Mouse (Mus musculus): ENCODE results near the gene Tas2r135. TPM values are rescaled to one million over a fixed set of nuclear protein-coding genes. Genes with fewer than 3 reads are reported as not detected.

The Tas2r135 gene
- total and polyA plus RNA-seq, 3 experiments = 0.27 TPM; not detected in 2

DNA sequence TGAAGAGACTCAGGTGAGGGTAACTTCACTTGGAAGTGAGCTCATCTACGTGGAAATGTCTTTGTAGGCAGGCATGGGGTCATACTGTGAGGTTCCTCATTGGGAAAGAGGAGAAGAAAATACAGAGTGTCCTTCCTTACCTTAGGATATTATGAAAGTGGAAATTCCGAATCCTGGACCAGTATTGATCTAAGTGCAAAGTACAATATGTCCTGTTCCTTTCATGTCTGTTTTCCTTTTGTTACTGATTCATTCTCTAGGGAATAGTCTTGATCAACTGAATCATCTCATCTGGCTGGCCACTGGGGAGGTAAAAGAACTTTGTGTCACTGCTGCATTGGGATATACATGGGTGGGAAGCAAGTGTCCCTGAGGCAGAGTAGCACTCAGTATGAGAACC, 30.3 kb downstream of the Tas2r135 start:
- TF ChIP-seq CTCF (IDR thresholded peaks at IDR 0.05) (no peak), POLR2A (IDR thresholded peaks at IDR 0.05; ENCODE audit: insufficient read depth, low read depth, low read length) (no peak), EP300 (IDR thresholded peaks at IDR 0.05; ENCODE audit: insufficient read depth, low read depth, low read length) (no peak)
- H3K4me3 ChIP-seq = no peak overlapping the region
- intact Hi-C loops (cut with DNase I) = no loop called here
- H3K27ac ChIP-seq = no peak overlapping the region
- no peaks in the 10 kb centered on the region for H3K27me3 ChIP-seq (ENCODE audit: control insufficient read depth, insufficient read depth, low read length)
- no peaks in the 10 kb centered on the region for H3K79me2 ChIP-seq (replicated peaks; ENCODE audit: control insufficient read depth, insufficient read depth, low read length)
- no peak for DNase-seq
- H3K36me3 ChIP-seq (ENCODE audit: control insufficient read depth, insufficient read depth, low read length) = no peaks in the 10 kb centered on the region
- peaks cover 1% of the 10 kb centered on the region; the same call in 1 of the 2 replicates for H3K4me1 ChIP-seq (ENCODE audit: control insufficient read depth, insufficient read depth, low read length)
- no peak overlapping the region for H3K9ac ChIP-seq (ENCODE audit: low read depth, low read length)
- 85% methylated on average over 2 of the region's 2 CpGs for WGBS

DNA sequence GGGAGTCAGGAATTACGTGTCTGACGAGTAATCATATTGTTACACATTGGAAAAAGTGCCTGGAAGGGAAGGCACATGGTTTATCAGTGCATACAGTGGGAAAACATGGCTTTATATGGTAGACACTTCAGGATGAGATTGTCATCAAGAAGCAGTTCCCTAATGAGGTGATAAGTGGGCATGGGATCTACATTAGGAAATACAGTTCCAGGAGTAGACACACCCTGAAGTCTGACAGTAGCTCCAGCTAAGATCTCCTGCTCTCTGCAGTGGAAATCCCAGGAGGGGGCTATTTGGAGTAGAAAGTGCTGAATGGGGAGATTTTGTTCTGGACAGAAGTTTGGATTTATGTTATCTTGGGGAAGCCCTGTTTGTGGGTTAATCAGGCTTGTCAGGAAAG, 36.2 kb downstream of the Tas2r135 start:
- DNase-seq = no peak
- 29% methylated on average over 2 of the region's 2 CpGs for WGBS
- no peaks in the 10 kb centered on the region for H3K4me1 ChIP-seq (ENCODE audit: control insufficient read depth, insufficient read depth, low read length)
- H3K27me3 ChIP-seq (ENCODE audit: control insufficient read depth, insufficient read depth, low read length) = no peaks in the 10 kb centered on the region
- no peak overlapping the region for H3K27ac ChIP-seq
- no peak overlapping the region for H3K9ac ChIP-seq (ENCODE audit: low read depth, low read length)
- no peaks in the 10 kb centered on the region for H3K36me3 ChIP-seq (ENCODE audit: control insufficient read depth, insufficient read depth, low read length)
- no peak for TF ChIP-seq CTCF (IDR thresholded peaks at IDR 0.05)
- no peak for TF ChIP-seq POLR2A (IDR thresholded peaks at IDR 0.05; ENCODE audit: insufficient read depth, low read depth, low read length)
- no peak for TF ChIP-seq EP300 (IDR thresholded peaks at IDR 0.05; ENCODE audit: insufficient read depth, low read depth, low read length)
- no peak overlapping the region for H3K4me3 ChIP-seq
- no peaks in the 10 kb centered on the region for H3K79me2 ChIP-seq (replicated peaks; ENCODE audit: control insufficient read depth, insufficient read depth, low read length)
- intact Hi-C loops (cut with DNase I) = no loop called here

DNA sequence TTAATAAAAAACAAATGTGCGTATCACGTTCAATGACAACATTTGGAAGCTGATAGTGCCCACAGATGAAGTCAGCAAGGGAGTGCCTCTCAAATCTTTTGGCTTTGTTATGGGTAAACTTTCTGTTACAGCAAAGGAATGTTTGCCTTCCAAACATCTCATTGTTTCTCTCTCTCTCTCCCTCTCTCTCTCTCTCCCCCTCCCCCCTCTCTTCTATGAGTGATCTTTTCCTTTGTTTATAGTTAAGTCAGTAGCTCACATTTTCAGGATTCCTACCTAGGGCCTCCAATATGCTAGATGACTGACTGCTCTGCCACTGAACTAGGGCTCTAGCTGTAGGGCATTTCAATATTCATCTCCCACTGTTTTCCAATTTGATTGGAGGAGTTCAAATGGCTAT, 39.3 kb downstream of the Tas2r135 start:
- Histone ChIP-seq H3K9ac (ENCODE audit: low read depth, low read length) (no peak overlapping the region), H3K36me3 (ENCODE audit: control insufficient read depth, insufficient read depth, low read length) (no peaks in the 10 kb centered on the region), H3K4me1 (ENCODE audit: control insufficient read depth, insufficient read depth, low read length) (no peaks in the 10 kb centered on the region), H3K4me3 (no peak overlapping the region), H3K27me3 (ENCODE audit: control insufficient read depth, insufficient read depth, low read length) (no peaks in the 10 kb centered on the region), H3K27ac (no peak overlapping the region), H3K79me2 (replicated peaks; ENCODE audit: control insufficient read depth, insufficient read depth, low read length) (no peaks in the 10 kb centered on the region)
- 66% methylated on average over 2 of the region's 2 CpGs for WGBS
- intact Hi-C loops (cut with DNase I) = no loop called here
- DNase-seq = no peak
- TF ChIP-seq CTCF (IDR thresholded peaks at IDR 0.05) (no peak), EP300 (IDR thresholded peaks at IDR 0.05; ENCODE audit: insufficient read depth, low read depth, low read length) (no peak), POLR2A (IDR thresholded peaks at IDR 0.05; ENCODE audit: insufficient read depth, low read depth, low read length) (no peak)

DNA sequence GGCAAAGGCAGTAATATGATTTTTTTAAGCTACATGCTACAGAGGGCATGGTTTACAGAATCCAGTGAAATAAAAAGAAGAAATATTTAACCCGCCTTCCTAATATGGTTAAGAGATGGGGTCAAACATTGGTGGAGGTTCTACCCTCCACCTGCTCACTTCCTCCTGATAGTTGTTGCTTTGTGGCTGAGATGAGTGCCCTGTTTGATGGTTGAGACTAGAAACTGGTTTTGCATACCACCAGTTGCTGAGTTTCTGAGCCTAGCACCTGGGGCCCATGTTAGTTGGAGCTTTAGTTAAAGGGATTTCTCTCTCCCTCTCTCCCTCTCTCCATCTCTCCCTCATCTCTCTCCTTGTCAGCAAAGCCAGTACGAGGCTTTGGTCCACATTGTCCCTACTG, 42.1 kb downstream of the Tas2r135 start:
- no peaks in the 10 kb centered on the region for H3K79me2 ChIP-seq (replicated peaks; ENCODE audit: control insufficient read depth, insufficient read depth, low read length)
- H3K4me3 ChIP-seq = no peak overlapping the region
- H3K36me3 ChIP-seq (ENCODE audit: control insufficient read depth, insufficient read depth, low read length) = no peaks in the 10 kb centered on the region
- no peaks in the 10 kb centered on the region for H3K4me1 ChIP-seq (ENCODE audit: control insufficient read depth, insufficient read depth, low read length)
- WGBS = 76% methylated on average over 2 of the region's 2 CpGs
- no peak overlapping the region for H3K9ac ChIP-seq (ENCODE audit: low read depth, low read length)
- H3K27ac ChIP-seq = no peak overlapping the region
- intact Hi-C loops (cut with DNase I) = no loop called here
- H3K27me3 ChIP-seq (ENCODE audit: control insufficient read depth, insufficient read depth, low read length) = no peaks in the 10 kb centered on the region
- DNase-seq = no peak
- TF ChIP-seq EP300 (IDR thresholded peaks at IDR 0.05; ENCODE audit: insufficient read depth, low read depth, low read length) (no peak), CTCF (IDR thresholded peaks at IDR 0.05) (no peak), POLR2A (IDR thresholded peaks at IDR 0.05; ENCODE audit: insufficient read depth, low read depth, low read length) (no peak)

Other genes with a start within 250 kb of the Tas2r135 start
- gene Tas2r144, start 190.1 kb upstream of the Tas2r135 start, total RNA-seq (2021) = not detected
- not detected in 2 replicates for gene Tas2r144, start 190.1 kb upstream of the Tas2r135 start, polyA plus RNA-seq (2012; rRNA removed)
- gene Gstk1, start 159.5 kb upstream of the Tas2r135 start, total RNA-seq (2021) = 100 to 1,000 TPM; 139 to 167 TPM
- 87.1 and 118 TPM in 2 replicates for gene Gstk1, start 159.5 kb upstream of the Tas2r135 start, polyA plus RNA-seq (2012; rRNA removed)
- under 1 TPM in 1 of 2 experiments, not detected in 1; 0.21 TPM for gene Tmem139, start 143.5 kb upstream of the Tas2r135 start, total RNA-seq (2021)
- gene Tmem139, start 143.5 kb upstream of the Tas2r135 start, polyA plus RNA-seq (2012; rRNA removed) = 0.15 and 0.33 TPM in 2 replicates
- 10 to 100 TPM in 1 of 2 experiments, 1 to 10 TPM in 1; 7.5 to 12.2 TPM for gene Casp2, start 140.4 kb upstream of the Tas2r135 start, total RNA-seq (2021)
- 12.1 and 18.6 TPM in 2 replicates for gene Casp2, start 140.4 kb upstream of the Tas2r135 start, polyA plus RNA-seq (2012; rRNA removed)
- 1 to 10 TPM; 4.3 to 4.9 TPM for gene Clcn1, start 118.7 kb upstream of the Tas2r135 start, total RNA-seq (2021)
- gene Clcn1, start 118.7 kb upstream of the Tas2r135 start, polyA plus RNA-seq (2012; rRNA removed) = 12.1 and 20.9 TPM in 2 replicates
- under 1 TPM; 0.60 to 0.61 TPM for gene Fam131b, start 80.8 kb upstream of the Tas2r135 start, total RNA-seq (2021)
- 0.82 and 0.88 TPM in 2 replicates for gene Fam131b, start 80.8 kb upstream of the Tas2r135 start, polyA plus RNA-seq (2012; rRNA removed)
- 10 to 100 TPM; 45.8 to 60.2 TPM for gene Zyx, start 55.8 kb upstream of the Tas2r135 start, total RNA-seq (2021)
- 77.7 and 110 TPM in 2 replicates for gene Zyx, start 55.8 kb upstream of the Tas2r135 start, polyA plus RNA-seq (2012; rRNA removed)
- under 1 TPM; 0.14 to 0.16 TPM for gene Epha1, start 32.2 kb upstream of the Tas2r135 start, total RNA-seq (2021)
- 0.50 and 0.94 TPM in 2 replicates for gene Epha1, start 32.2 kb upstream of the Tas2r135 start, polyA plus RNA-seq (2012; rRNA removed)
- gene Tas2r143, start 5.2 kb upstream of the Tas2r135 start, total RNA-seq (2021) = not detected
- 0.20 and 0.29 TPM in 2 replicates for gene Tas2r143, start 5.2 kb upstream of the Tas2r135 start, polyA plus RNA-seq (2012; rRNA removed)
- gene Tas2r126, start 29.1 kb downstream of the Tas2r135 start, total RNA-seq (2021) = not detected
- not detected in 2 replicates for gene Tas2r126, start 29.1 kb downstream of the Tas2r135 start, polyA plus RNA-seq (2012; rRNA removed)
- gene Olfr458, start 59.8 kb downstream of the Tas2r135 start, total RNA-seq (2021) = not detected
- gene Olfr458, start 59.8 kb downstream of the Tas2r135 start, polyA plus RNA-seq (2012; rRNA removed) = not detected in 2 replicates
- gene Olfr457, start 70.9 kb downstream of the Tas2r135 start, total RNA-seq (2021) = not detected
- gene Olfr457, start 70.9 kb downstream of the Tas2r135 start, polyA plus RNA-seq (2012; rRNA removed) = not detected in 2 replicates
- gene Olfr456, start 81.8 kb downstream of the Tas2r135 start, total RNA-seq (2021) = not detected
- not detected in 2 replicates for gene Olfr456, start 81.8 kb downstream of the Tas2r135 start, polyA plus RNA-seq (2012; rRNA removed)
- gene Olfr455, start 142.2 kb downstream of the Tas2r135 start, total RNA-seq (2021) = not detected
- gene Olfr455, start 142.2 kb downstream of the Tas2r135 start, polyA plus RNA-seq (2012; rRNA removed) = not detected in 2 replicates
- not detected for gene Tcaf3, start 192.3 kb downstream of the Tas2r135 start, total RNA-seq (2021)
- gene Tcaf3, start 192.3 kb downstream of the Tas2r135 start, polyA plus RNA-seq (2012; rRNA removed) = not detected in 2 replicates
- gene Tcaf2, start 239.8 kb downstream of the Tas2r135 start, total RNA-seq (2021) = 1 to 10 TPM; 2.7 to 3.6 TPM
- 1.1 TPM in 2 replicates for gene Tcaf2, start 239.8 kb downstream of the Tas2r135 start, polyA plus RNA-seq (2012; rRNA removed)